Mouse (Mus musculus) heart, adult 8-10 months (tissue): ENCODE data around the gene Bag5. TPM values are rescaled to one million over a fixed set of nuclear protein-coding genes. Genes with fewer than 3 reads are reported as not detected.

Experiments used
- total RNA-seq, 4 experiments: library from RNA; stranded (reverse); gene quantifications; 2 replicates each; pipeline ENCODE4 v1.2.4; 2022

Bag5 gene
- total RNA-seq, 4 experiments from 2014 or later = 18.9 to 20.1 (median 19.6) TPM

Other genes starting within 250 kb of the Bag5 start
- under 1 TPM in 2 of 4 experiments, not detected in 2; 0.22 to 0.35 TPM for gene Gm266, start 227.4 kb downstream of the Bag5 start, total RNA-seq
- gene Eif5, start 175.2 kb downstream of the Bag5 start, total RNA-seq = 100 to 1,000 TPM; 155 to 196 (median 171) TPM
- 10 to 100 TPM; 46.0 to 50.4 (median 47.1) TPM for gene Mark3, start 138.7 kb downstream of the Bag5 start, total RNA-seq
- 10 to 100 TPM; 57.4 to 70.8 (median 63.8) TPM for gene Ckb, start 40.9 kb downstream of the Bag5 start, total RNA-seq
- 1 to 10 TPM; 4.0 to 5.9 (median 4.9) TPM for gene Trmt61a, start 35.2 kb downstream of the Bag5 start, total RNA-seq
- gene Apopt1, start within 50 bp of the Bag5 start, total RNA-seq = 10 to 100 TPM; 33.7 to 37.7 (median 35.0) TPM
- 10 to 100 TPM; 73.6 to 90.4 (median 83.5) TPM for gene Klc1, start 45.6 kb upstream of the Bag5 start, total RNA-seq
- gene Xrcc3, start 100.6 kb upstream of the Bag5 start, total RNA-seq = 1 to 10 TPM in 1 of 4 experiments, under 1 TPM in 3; 0.54 to 1.1 (median 0.77) TPM
- gene Zfyve21, start 100.9 kb upstream of the Bag5 start, total RNA-seq = 10 to 100 TPM; 57.5 to 90.1 (median 67.6) TPM
- gene Ppp1r13b, start 194.9 kb upstream of the Bag5 start, total RNA-seq = 10 to 100 TPM; 16.7 to 20.8 (median 18.6) TPM